Mouse (Mus musculus) layer of hippocampus, postnatal 10 days (tissue): ENCODE data around the gene Nos1ap. TPM values are rescaled to one million over a fixed set of nuclear protein-coding genes. Genes with fewer than 3 reads are reported as not detected.

Source experiments
- DNase-seq, 2 experiments: peaks; one replicate each; pipeline ENCODE4 v3.0.0; 2021; ENCODE audit warnings: low spot score in 2 of 2
- total RNA-seq, 2 experiments: library from RNA; stranded (reverse); gene quantifications; 2 replicates each; pipeline ENCODE4 v1.2.3; 2021

Nos1ap gene
- total RNA-seq, 2 experiments from 2014 or later, result 83.9 to 88.5 TPM

DNA sequence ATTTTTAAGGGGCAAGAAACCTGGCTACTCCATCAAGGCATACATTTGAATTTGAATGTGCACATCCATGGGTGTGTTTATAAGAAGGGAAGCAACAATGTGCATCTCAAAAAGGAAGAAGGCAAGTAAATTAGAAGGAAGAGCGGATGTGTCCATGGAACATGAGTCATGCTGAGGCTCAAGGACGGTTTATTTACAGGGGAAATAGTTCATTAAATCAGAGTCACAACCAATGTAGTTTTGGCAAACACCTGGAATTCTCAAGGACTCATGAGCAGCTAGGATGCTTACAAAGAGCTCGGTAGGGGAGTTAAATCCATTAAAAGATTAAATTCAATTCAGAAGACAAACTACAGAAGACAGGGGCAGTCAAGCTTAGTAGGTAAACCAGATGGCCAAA lies 169.7 kb downstream of the Nos1ap start:
- DNase-seq, result no peak

GRCm38 (mm10) chr1:170418131-170418530 lies 171.5 kb downstream of the Nos1ap start:
- no peak for DNase-seq

- DNase-seq, result no peak
These were observed 172.7 kb downstream of the Nos1ap start for GRCm38 (mm10) chr1:170416967-170417366.

GRCm38 (mm10) chr1:170416206-170416605 lies 173.5 kb downstream of the Nos1ap start:
- DNase-seq, result no peak

DNA sequence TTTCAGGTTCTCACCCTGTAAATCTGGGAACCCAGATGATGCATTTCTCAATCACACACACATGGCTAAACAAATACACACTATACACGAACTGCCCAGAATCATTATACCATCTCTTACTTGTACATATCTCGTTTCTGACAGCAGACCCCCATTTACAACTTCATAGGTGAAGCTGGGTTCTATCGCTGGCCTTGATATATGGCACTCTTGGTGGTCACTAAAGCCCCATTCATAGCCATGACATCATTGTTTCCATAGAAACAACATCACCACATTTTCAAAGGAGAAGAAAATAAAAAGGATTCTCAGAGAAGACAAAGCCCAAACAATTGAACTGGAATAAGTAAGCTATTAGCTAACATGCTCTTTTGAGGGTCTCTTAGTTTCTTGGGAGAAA lies 174.3 kb downstream of the Nos1ap start:
- no peak for DNase-seq

GRCm38 (mm10) chr1:170410402-170411191 lies 179.1 kb downstream of the Nos1ap start:
- no peak for DNase-seq

GRCm38 (mm10) chr1:170409091-170409490 lies 180.6 kb downstream of the Nos1ap start:
- DNase-seq, result no peak

GRCm38 (mm10) chr1:170406921-170407320 lies 182.7 kb downstream of the Nos1ap start:
- no peak for DNase-seq

- no peak for DNase-seq
These were observed 184.5 kb downstream of the Nos1ap start for GRCm38 (mm10) chr1:170405152-170405551.

- no peak for DNase-seq
These were observed 187.0 kb downstream of the Nos1ap start for GRCm38 (mm10) chr1:170402682-170403081.

DNA sequence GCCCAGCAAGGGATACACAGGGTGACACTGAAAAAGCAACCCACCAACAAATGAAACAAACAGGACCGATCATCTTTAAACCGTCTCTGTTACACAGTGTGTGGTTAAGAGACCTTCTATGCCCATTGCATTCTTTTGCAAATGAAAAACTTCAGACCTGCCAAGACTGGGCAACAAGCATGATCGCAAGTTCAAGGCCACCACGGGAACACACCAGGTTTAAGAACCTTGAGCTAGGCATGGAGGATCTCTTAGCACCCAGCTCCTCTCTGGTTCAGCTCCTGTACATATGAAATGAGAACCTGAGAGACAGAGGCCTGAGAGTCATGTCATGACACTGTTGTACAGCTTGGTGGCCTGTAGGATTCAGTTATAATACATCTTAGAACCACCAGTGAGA lies 190.8 kb downstream of the Nos1ap start:
- no peak for DNase-seq

DNA sequence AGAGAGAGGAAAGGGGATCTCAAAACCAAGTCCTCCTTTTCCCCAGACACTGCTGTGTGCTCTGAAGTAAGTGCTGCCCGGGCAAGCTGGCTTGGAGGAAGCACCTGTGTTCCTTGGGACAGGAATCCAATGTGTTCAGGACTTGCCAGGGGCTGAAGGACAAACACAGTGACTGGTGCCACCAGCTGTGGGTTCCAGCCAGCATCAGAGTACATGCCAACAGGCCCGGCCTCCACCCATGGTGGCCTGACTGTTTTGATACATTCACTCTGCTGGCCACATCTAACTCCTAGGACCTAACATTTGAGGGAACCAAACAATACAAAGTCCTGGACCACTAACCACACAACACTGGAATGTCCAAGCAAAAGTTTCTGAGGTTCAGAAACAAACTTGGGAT lies 194.6 kb downstream of the Nos1ap start:
- DNase-seq, result no peak

DNA sequence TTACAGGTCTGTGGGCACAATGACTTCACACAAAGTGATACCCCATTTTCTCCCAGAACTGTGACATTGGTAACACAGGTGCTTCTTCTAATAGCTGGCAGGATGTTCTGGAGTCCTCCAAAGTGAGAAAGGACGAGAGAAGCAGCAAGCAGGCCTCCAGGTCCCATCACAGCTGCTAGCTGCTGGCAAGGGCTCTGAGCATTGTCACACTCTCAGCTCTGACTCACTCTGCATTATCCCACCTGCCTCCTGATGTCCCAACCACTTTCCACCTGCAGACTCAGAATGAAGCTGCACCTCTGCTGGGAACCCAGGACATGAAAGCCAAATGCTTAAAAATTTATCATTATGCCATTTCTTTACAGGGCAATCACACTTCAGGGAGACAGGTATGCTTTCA lies 195.0 kb downstream of the Nos1ap start:
- no peak for DNase-seq

DNA sequence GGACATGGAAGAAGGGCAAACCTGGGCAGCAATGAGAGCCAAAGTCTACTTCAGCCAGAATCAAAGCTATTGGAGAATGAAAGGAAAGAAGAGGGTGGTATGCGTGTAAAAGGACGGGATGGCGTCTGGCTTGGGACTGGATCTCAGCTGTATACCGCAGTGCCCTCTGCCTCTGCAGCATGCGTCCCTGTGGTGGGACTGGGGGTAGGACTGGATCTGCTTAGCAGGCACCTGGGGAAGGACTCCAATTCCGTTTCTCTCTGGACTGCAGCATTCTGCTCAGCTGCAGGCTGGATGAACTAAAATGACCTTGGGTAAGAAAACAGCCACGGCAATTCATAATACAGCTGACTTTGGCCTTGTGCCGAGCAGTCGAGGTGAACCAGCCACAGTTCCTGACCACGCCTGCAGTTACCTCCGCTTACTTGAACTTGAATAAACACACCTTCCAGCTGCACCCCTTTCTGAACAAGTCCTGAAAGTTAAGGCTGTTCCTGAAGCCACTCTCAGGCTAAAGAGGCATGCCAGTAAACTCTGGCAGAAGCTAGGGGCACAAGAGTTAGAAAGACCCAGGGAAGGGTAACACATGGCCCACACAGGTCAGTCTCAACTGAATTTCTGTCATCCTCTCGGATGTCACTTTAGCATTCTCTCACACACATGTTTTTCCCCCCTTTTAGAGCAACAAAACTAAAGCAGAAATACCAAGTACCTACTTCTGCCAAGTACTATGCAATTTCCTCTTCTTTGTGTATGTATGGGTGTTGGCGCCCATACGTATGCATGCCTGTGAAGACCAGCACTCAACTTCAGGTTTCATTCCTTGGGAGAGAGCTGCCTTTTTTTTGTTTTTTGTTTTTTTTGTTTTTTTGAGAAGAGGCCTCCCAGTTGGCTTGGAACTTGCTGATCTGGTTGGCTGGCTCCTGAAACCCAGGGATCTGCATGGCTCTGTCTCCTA lies 196.6 kb downstream of the Nos1ap start:
- DNase-seq, result no peak

DNA sequence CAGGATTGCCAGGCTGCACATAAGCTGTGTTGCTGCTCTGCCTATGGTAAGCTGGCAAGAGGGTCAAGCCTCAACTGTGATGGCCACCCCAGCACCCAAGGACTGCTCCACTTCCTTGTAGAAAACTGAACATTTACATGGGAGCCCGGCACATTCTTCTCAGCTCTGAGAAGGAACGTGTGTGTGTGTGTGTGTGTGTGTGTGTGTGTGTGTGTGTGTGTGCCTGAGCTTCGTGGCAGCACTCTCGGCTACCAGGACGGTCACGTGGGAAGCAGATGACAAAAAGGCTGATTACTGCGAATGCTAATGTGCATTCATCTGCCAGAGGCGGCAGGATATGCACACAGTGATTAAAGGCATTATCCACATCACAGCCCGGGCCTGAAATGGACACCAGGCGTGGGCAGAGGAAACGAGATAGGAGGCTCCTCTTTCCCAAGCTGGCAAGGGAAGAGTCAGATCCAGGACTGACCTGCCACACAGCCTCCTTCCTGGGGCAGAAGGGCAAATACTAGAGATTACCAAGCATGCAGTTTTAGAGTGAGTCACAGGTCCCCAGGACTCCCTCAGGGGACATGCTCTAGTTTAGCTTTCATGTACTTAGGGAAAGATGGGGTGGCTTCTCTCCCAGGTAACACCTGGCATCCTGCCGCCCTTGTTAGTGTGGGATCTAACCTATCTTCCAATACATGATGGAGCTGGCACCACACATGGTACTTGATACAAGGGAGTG lies 202.3 kb downstream of the Nos1ap start:
- DNase-seq, result peak; percentile 44 to 64

DNA sequence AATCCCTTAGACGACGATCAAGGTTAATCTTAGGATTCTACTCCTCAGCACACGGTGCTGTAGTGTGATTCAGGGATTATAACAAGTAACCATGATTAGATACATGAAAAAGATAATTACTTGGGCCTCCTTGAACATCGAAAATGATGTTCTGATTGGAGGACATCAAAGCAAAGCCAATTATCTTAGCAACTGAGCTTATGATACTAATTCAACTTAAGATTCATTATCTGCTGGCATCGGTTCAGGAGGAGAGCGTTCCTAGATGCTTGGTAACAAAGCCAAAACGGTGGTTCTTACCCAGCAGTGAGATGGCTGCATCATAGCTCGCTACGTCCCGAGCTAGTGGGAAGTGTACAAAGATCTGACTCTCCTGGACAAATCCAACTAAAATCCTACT lies 204.2 kb downstream of the Nos1ap start:
- DNase-seq, result no peak

DNA sequence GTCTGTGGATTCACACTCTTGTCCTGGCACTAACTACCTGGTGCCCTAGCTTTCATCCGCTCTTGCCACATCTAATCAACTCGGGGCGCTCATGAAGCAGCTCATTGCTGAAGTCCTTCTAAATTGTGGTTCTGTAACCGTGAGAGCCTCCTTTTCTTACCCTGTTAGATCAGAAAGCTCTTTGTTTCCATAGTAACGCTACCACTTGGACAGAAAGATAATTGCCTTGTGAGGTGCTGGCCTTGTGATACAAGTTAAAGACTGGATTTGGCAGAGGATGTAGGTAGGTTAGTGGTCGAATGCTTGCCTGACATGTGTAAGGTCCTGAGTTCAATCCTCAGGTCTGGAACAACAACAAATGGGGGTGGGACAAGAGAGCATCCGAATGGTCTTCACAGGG lies 206.1 kb downstream of the Nos1ap start:
- DNase-seq, result no peak

- no peak for DNase-seq
These were observed 208.2 kb downstream of the Nos1ap start for GRCm38 (mm10) chr1:170381457-170381856.

GRCm38 (mm10) chr1:170380505-170380904 lies 209.2 kb downstream of the Nos1ap start:
- no peak for DNase-seq

DNA sequence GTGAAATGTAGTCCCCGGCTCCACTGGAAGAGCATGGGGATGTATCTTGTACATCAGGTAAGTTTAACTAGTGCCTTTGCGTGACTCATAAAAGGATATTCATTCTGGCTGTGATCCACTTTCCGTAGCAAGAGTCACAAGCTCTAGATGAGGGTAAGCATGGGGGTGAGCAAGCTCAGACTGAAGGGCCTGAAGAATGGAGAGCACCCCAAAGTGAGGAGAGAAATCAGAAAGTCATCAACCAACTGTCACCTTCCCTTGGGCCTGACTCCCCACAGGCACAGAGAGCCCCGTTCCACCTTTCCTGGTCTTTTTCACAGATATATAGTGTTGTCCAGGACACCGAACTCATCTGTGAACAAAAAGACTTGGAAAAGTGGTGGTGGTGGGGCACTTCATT lies 213.9 kb downstream of the Nos1ap start:
- no peak for DNase-seq

DNA sequence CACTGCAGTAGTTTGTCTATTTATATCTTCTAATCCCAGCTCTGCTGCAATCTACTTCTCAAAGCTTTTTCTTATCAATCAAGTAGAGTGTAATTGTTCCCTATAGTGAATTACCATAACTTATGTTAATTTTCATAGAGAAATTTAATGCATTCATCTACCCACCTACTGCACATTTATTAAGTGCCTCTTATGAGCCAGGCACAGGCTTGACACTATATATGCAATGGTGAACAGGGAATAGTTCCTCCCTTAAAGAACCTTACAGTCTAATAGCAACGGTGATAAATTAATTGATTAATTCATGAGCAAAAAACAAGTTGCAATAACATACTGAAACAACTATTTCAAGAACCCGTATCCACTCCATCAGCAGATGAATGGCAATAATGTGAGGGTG lies 215.9 kb downstream of the Nos1ap start:
- no peak for DNase-seq
